Mouse (Mus musculus): ENCODE results near the gene Bbs7. TPM values are rescaled to one million over a fixed set of nuclear protein-coding genes. Genes with fewer than 3 reads are reported as not detected.
"Not testable (repeated sequence)": the region's sequence is repeated elsewhere in the genome, so short reads cannot be mapped to it uniquely, and the experiment has no call there.

The Bbs7 gene
- polyA plus RNA-seq, 1 experiment, result 7.2 TPM

DNA sequence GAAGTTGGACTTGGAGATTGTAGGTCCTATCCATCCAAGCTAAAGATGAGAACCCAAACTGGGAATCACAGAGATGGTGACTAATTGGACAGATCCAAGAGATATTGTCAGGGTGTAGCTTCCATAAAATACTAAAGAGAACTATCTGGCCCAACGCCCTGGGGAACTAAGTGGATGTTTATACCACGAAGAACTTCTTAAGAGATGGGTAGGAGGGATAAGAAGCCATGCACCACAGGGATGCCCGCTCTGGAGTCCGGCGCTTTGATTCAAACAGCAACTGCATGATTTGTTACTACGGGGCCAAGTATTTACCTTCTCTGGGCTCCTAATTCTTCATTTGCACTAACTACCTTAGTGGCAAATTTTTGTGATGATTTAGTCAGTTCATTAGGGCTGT is 590 bp downstream of the Bbs7 start:
- no peak overlapping the region for H3K27ac ChIP-seq (ENCODE audit: insufficient read depth, low read depth, low read length)
- TF ChIP-seq POLR2A (IDR thresholded peaks at IDR 0.05; ENCODE audit: borderline replicate concordance, low read depth, low read length) (no peak), CTCF (IDR thresholded peaks at IDR 0.05; ENCODE audit: low read depth, low read length) (no peak)
- H3K4me1 ChIP-seq (ENCODE audit: control insufficient read depth, insufficient read depth, low read length), result peaks cover 2% of the 10 kb centered on the region; the same call in 1 of the 2 replicates
- peak overlapping the region; percentile 66 for H3K4me3 ChIP-seq (ENCODE audit: insufficient read depth, low read length)

DNA sequence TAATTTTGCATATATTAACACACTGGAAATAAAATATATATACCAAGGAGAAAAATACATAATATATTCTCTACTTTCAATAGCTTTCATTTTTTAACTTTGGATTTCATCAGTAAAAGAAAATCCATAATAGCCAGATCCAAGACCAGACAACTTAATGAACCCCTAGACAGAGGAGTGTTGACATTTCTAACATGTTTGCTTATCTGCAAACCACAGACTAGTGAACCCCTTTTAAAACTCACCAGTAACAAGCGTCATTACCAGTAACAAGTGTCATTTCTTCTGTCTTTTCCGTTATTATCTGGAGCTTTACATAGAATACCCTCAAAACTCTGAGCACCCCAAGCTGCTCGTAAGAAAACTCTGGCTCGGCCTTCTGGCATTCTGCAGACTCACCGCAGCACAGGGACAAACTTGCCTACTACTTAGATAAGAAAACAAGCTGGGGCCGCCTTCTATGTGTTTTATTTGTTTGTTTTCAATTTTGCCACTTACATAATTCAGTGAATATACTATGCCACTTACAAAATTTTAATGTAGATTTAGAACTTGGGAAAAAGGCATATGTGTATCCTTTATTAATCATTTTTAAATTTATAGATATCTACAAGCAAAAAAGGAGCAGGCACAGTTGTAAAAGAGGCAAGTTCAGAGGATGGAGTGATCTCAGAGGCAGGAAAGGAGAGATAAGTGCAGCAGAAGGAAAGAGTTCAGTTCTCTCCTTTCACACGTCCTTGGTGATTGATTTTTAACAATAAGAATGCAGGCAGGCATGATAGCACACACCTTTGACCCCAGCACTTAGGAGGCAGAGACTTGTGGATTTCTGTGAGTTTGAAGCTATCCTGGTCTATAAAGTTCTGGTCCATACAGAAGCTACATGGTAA is 7.1 kb downstream of the Bbs7 start:
- TF ChIP-seq CTCF (IDR thresholded peaks at IDR 0.05; ENCODE audit: low read depth, low read length), result no peak
- TF ChIP-seq POLR2A (IDR thresholded peaks at IDR 0.05; ENCODE audit: borderline replicate concordance, low read depth, low read length), result no peak
- Histone ChIP-seq H3K4me1 (ENCODE audit: control insufficient read depth, insufficient read depth, low read length) (no peaks in the 10 kb centered on the region), H3K27ac (ENCODE audit: insufficient read depth, low read depth, low read length) (no peak overlapping the region), H3K4me3 (ENCODE audit: insufficient read depth, low read length) (no peak overlapping the region)

DNA sequence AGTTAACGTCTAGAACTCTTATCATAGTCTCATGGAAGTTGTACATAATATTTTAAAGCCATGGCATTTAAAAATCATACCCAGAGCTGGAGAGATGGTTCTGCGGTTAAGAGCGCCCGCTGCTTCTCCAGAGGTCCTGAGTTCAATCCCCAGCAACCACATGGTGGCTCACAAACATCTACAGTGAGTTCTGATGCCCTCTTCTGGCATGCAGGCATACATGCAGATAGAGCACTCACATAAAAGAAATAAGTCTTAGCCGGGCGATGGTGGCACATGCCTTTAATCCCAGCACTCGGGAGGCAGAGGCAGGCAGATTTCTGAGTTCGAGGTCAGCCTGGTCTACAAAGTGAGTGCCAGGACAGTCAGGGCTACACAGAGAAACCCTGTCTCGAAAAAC is 13.5 kb downstream of the Bbs7 start:
- not testable (repeated sequence) for H3K27ac ChIP-seq (ENCODE audit: insufficient read depth, low read depth, low read length); H3K4me3 ChIP-seq (ENCODE audit: insufficient read depth, low read length); H3K4me1 ChIP-seq (ENCODE audit: control insufficient read depth, insufficient read depth, low read length)

DNA sequence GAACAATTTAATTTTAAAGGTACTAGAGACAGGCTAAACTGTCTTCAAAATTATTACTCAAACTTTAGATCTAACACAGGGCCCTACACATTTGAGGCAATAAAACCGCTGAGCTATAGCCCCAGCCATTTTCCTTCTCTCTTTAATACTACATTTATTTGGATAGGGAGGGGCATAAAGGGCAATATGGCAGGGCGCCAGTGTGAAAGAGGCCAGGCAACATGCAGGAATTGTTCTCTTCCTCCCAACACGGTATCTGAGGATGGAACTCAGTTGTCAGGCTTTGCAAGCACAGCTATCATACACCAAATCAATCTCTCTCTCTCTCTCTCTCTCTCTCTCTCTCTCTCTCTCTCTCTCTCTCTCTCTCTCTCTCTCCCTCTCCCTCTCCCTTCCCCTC is 14.5 kb downstream of the Bbs7 start:
- no peak overlapping the region for H3K4me3 ChIP-seq (ENCODE audit: insufficient read depth, low read length)
- TF ChIP-seq POLR2A (IDR thresholded peaks at IDR 0.05; ENCODE audit: borderline replicate concordance, low read depth, low read length) (no peak), CTCF (IDR thresholded peaks at IDR 0.05; ENCODE audit: low read depth, low read length) (no peak)
- no peaks in the 10 kb centered on the region for H3K4me1 ChIP-seq (ENCODE audit: control insufficient read depth, insufficient read depth, low read length)
- no peak overlapping the region for H3K27ac ChIP-seq (ENCODE audit: insufficient read depth, low read depth, low read length)

DNA sequence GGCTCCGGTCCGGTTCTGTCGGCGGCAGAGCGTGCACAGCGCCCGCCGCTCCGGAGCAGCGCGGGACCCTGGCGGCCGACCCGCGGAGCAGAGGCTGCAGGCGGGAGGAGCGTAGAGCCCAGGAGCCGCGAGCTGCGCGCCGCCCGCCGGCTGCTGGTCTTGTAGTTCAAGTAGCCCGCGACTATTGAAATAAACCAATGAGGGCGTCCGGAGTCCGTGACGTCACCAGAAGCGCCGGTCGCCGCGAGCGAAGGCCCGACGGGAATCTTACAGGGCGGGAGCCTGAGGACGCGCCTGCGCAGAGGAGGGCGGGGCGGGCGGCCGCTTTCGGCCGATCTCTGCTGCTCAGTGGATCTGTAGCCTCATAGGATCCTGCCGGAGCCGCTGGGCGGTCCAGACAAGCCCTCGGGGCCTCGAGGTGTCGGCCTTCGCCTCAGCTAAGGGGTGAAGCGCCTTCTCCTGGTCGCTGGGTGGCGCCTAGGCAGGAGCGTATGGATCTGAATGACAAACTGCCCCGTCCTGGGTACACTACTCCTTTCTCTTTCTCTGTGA is 41.4 kb downstream of the Bbs7 start, which contains the start of gene Ccna2:
Ccna2 (minus strand) TSS at position 324 of the 552 bp plus-strand sequence.
- Histone ChIP-seq H3K4me3 (ENCODE audit: insufficient read depth, low read length) (peak within 1 kb of the TSS; percentile 76), H3K27ac (ENCODE audit: insufficient read depth, low read depth, low read length) (peak within 1 kb of the TSS; percentile 14), H3K4me1 (ENCODE audit: control insufficient read depth, insufficient read depth, low read length) (peaks cover 6% of the 10 kb centered on the region; the same call in 1 of the 2 replicates)
- TF ChIP-seq CTCF (IDR thresholded peaks at IDR 0.05; ENCODE audit: low read depth, low read length), result no peak
- TF ChIP-seq POLR2A (IDR thresholded peaks at IDR 0.05; ENCODE audit: borderline replicate concordance, low read depth, low read length), result 0 out of 2 replicates have a peak, but pooled peaks have one; percentile 35

DNA sequence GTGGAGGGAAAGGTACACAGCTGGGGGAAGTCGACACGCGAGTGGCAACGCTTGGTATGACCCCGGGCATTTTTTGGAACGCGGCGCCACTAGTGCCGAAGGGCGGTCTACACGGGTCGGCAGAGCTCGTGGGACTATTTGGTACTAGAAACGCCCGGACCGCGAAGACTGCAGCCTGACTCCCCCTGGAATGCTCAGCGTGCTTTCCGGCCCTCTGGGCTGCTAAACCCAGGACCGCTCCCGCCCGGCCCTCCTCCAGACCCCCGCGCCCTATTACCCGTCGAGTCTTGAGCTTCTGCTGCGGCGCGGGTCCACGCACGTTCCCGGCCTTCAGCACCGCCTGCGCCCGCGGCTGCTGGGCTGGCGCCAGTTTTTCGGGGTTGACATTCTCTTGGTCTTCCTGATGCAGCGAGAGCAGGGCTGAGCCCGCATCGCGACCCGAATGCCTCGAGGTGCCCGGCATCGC is 41.9 kb downstream of the Bbs7 start:
- Histone ChIP-seq H3K4me1 (ENCODE audit: control insufficient read depth, insufficient read depth, low read length) (peaks cover 6% of the 10 kb centered on the region; the same call in 1 of the 2 replicates), H3K27ac (ENCODE audit: insufficient read depth, low read depth, low read length) (peak overlapping the region; percentile 14)
- TF ChIP-seq POLR2A (IDR thresholded peaks at IDR 0.05; ENCODE audit: borderline replicate concordance, low read depth, low read length) (no peak), CTCF (IDR thresholded peaks at IDR 0.05; ENCODE audit: low read depth, low read length) (no peak)

DNA sequence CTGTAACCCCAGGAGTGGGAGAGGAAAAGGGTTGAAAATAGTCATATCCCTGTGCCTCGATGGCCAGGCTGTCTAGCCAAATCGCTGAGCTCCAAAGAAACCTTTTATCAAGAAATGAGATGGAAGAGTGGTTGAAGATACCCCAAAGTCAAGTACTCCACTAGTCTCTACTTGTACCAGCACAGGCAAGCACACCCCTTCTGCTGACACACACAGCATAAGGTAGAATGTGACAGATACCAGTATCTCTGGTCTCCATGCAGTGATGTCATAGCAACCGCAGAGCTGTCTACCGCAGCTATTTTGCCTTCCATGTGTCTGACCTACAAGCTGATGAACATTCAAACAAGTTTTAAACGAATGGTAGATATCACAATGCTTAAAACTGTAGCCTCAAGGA is 43.4 kb downstream of the Bbs7 start:
- Histone ChIP-seq H3K4me1 (ENCODE audit: control insufficient read depth, insufficient read depth, low read length) (peaks cover 6% of the 10 kb centered on the region; the same call in 1 of the 2 replicates), H3K27ac (ENCODE audit: insufficient read depth, low read depth, low read length) (no peak overlapping the region), H3K4me3 (ENCODE audit: insufficient read depth, low read length) (no peak overlapping the region)
- no peak for TF ChIP-seq POLR2A (IDR thresholded peaks at IDR 0.05; ENCODE audit: borderline replicate concordance, low read depth, low read length)
- TF ChIP-seq CTCF (IDR thresholded peaks at IDR 0.05; ENCODE audit: low read depth, low read length), result no peak

More for the DNA sequence above, 41.9 kb downstream of the Bbs7 start:
- peak overlapping the region; percentile 76 for H3K4me3 ChIP-seq (ENCODE audit: insufficient read depth, low read length)

DNA sequence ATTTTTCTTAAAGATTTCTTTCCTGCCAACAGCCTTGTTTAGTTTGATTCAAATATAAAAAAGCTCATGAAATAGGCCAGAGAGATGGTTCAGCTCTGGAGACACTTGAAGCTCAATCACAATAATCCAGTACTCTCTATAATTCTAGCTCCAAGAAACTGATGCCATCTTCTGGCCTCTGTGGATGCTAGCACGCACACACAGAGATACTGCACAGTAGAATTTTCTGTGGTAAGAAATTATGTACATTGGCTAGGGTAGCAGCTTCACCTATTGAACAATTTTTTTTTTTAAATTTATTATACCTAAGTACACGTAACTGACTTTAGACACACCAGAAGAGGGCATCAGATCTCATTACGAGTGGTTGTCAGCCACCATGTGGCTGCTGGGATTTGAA is 49.6 kb downstream of the Bbs7 start:
- Histone ChIP-seq H3K4me3 (ENCODE audit: insufficient read depth, low read length) (no peak overlapping the region), H3K4me1 (ENCODE audit: control insufficient read depth, insufficient read depth, low read length) (no peaks in the 10 kb centered on the region), H3K27ac (ENCODE audit: insufficient read depth, low read depth, low read length) (no peak overlapping the region)
- TF ChIP-seq CTCF (IDR thresholded peaks at IDR 0.05; ENCODE audit: low read depth, low read length) (no peak), POLR2A (IDR thresholded peaks at IDR 0.05; ENCODE audit: borderline replicate concordance, low read depth, low read length) (no peak)

DNA sequence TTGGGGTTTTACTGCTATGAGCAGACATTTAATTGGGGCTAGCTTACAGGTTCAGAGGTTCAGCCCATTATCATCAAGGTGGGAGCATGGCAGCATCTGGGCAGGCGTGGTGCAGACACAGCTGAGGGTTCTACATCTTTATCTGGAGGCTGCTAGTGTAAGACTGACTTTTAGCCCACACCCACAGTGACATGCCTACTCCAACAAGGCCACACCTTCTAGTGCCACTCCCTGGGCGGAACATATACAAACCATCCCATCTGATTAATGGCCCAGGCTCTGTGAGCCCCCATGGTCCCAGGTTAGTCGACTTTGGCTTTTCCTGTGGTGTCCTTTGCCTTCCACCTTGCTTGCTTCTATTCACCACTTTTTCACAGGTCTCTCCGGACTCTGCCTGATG is 53.7 kb downstream of the Bbs7 start:
- no peak overlapping the region for H3K27ac ChIP-seq (ENCODE audit: insufficient read depth, low read depth, low read length)
- no peak overlapping the region for H3K4me3 ChIP-seq (ENCODE audit: insufficient read depth, low read length)
- TF ChIP-seq POLR2A (IDR thresholded peaks at IDR 0.05; ENCODE audit: borderline replicate concordance, low read depth, low read length) (no peak), CTCF (IDR thresholded peaks at IDR 0.05; ENCODE audit: low read depth, low read length) (no peak)
- no peaks in the 10 kb centered on the region for H3K4me1 ChIP-seq (ENCODE audit: control insufficient read depth, insufficient read depth, low read length)

DNA sequence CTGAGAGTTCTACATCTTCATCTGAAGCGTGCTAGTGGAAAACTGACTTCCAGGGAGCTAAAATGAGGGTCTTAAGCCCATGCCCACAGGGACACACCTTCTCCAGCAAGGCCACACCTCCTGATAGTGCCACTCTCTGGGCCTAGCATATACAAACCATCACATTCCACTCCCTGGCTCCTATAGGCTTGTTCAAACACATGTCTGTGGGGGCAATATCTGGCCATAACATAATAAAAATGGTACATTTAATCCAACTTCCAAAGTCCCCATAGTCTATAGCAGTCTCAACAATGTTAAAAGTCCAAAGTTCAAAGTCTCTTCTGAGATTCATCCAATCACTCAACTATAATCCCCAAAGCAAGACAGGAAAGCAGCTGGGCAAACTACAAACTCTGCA is 55.7 kb downstream of the Bbs7 start:
- Histone ChIP-seq H3K27ac (ENCODE audit: insufficient read depth, low read depth, low read length) (no peak overlapping the region), H3K4me3 (ENCODE audit: insufficient read depth, low read length) (no peak overlapping the region), H3K4me1 (ENCODE audit: control insufficient read depth, insufficient read depth, low read length) (no peaks in the 10 kb centered on the region)
- TF ChIP-seq CTCF (IDR thresholded peaks at IDR 0.05; ENCODE audit: low read depth, low read length), result no peak
- TF ChIP-seq POLR2A (IDR thresholded peaks at IDR 0.05; ENCODE audit: borderline replicate concordance, low read depth, low read length), result no peak
